Mouse (Mus musculus) macrophage (primary cell): ENCODE measurements around the gene Mcm6. TPM values are rescaled to one million over a fixed set of nuclear protein-coding genes. Genes with fewer than 3 reads are reported as not detected.

ENCODE experiments used
- H3K27ac ChIP-seq: fragments of 350-480 bp; formaldehyde crosslinking; 2 replicates; pipeline ENCODE4 v1.9.0; 2021
- H3K36me3 ChIP-seq: fragments of 350-480 bp; formaldehyde crosslinking; 2 replicates; pipeline ENCODE4 v1.9.0; 2021; ENCODE audit errors: inconsistent target
- H3K4me3 ChIP-seq: fragments of 350-480 bp; formaldehyde crosslinking; 2 replicates; pipeline ENCODE4 v1.9.0; 2021; ENCODE audit errors: inconsistent target
- H3K79me2 ChIP-seq: fragments of 350-480 bp; formaldehyde crosslinking; 2 replicates; pipeline ENCODE4 v1.9.0; 2021; ENCODE audit errors: inconsistent target
- WGBS: methylation state at CpG from one replicate; pipeline ENCODE4 v1.1.7; 2026; ENCODE audit warnings: inconsistent platforms; ENCODE audit not compliant: missing documents; 5-methylcytosine and 5-hydroxymethylcytosine counted together
- polyA plus RNA-seq: library from polyadenylated mRNA; stranded (reverse); fragments of 250-400 nt; gene quantifications from 3 replicates; pipeline ENCODE4 v1.2.4, GENCODE M21; 2018; ENCODE audit warnings: inconsistent platforms
- total RNA-seq, 78 experiments: library from RNA; depleted of rRNA; stranded (reverse); fragments of 250-400 nt; gene quantifications; 1 replicate in 9 of 78; 2 replicates in 24 of 78; 3 replicates in 43 of 78; 4 replicates in 2 of 78; pipeline ENCODE4 v1.2.4; 2018; ENCODE audit warnings: inconsistent platforms in 56 of 78

Mcm6 gene
- 10 to 100 TPM in 17 of 26 experiments, 1 to 10 TPM in 9; 3.0 to 37.9 (median 18.3) TPM for total RNA-seq (2018; cell fraction: chromatin; rRNA removed)
- total RNA-seq (2018; cell fraction: cytosol; rRNA removed) = 10 to 100 TPM; 24.7 to 56.7 (median 34.3) TPM
- 100 to 1,000 TPM in 1 of 26 experiments, 10 to 100 TPM in 22, 1 to 10 TPM in 3; 9.7 to 130 (median 21.4) TPM for total RNA-seq (2018; cell fraction: nucleus; rRNA removed)
- polyA plus RNA-seq = 23.2 to 176 TPM (median 54.1 TPM) in 3 replicates

GRCm38 (mm10) chr1:128359554-128360376 is at the start of gene Mcm6:
Gene Mcm6 (minus strand): TSS chr1:128359664.
- peak within 1 kb of the TSS; percentile 60 for H3K4me3 ChIP-seq
- peaks cover 17% of the 10 kb centered on the region for H3K36me3 ChIP-seq
- H3K79me2 ChIP-seq = peaks cover 43% of the 10 kb centered on the region
- H3K27ac ChIP-seq = peak within 1 kb of the TSS; percentile 60
- WGBS = 2% methylated on average over 38 of the region's 38 CpGs

DNA sequence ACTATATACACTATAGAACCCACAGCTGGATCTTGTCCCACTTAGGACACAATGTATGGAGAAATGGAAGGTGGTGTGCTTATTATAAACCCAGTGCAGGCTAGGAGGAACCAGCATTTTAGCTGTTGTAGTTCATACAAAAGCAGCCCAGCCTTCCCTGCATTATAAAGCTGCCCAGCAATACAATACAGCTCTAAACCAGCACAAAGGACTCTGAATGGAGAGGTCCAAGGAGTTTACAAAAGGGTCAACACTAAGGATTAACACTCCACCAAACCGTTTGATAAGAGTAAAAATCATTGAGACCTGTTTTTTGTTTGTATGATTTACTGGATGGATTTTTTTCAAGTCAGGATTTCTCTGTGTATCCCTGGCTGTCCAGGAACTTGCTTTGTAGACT is 47.4 kb upstream of the Mcm6 start:
- Histone ChIP-seq H3K27ac (no peak overlapping the region), H3K36me3 (0 out of 2 replicates have a peak, but pooled peaks cover 10% of the 10 kb centered on the region), H3K4me3 (no peak overlapping the region), H3K79me2 (peaks cover 50% of the 10 kb centered on the region)
- 75% methylated on average over 1 of the region's 1 CpGs for WGBS

- H3K27ac ChIP-seq = peak overlapping the region; percentile 48
- H3K79me2 ChIP-seq = peaks cover 39% of the 10 kb centered on the region
- H3K4me3 ChIP-seq = no peak overlapping the region
- 0 out of 2 replicates have a peak, but pooled peaks cover 5% of the 10 kb centered on the region for H3K36me3 ChIP-seq
- 90% methylated on average over 1 of the region's 1 CpGs for WGBS
Measured at GRCm38 (mm10) chr1:128405675-128406074, 46.2 kb upstream of the Mcm6 start.

DNA sequence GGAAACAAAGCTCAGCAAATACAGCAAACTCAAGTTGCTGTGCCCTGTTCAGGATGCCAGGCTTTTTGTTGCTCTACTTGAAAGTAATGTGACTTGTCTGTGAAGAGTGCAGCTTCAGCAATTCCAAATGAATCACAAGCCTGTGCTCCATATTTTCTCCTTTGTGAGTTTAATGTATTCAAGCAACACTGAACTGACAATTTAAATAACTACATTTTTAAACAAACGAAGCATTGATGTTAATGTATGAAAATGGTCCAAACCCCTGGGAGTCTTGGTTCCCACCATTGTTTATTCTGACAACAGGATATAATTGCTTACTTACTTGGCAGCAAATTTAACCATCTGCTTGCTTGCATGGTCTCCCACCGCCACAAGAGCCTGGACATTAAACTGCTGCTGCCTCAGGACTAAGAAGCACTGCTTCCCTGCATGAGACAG is 45.6 kb upstream of the Mcm6 start:
- H3K79me2 ChIP-seq = peaks cover 32% of the 10 kb centered on the region
- H3K36me3 ChIP-seq = 0 out of 2 replicates have a peak, but pooled peaks cover 5% of the 10 kb centered on the region
- no peak overlapping the region for H3K4me3 ChIP-seq
- WGBS = 96% methylated on average over 2 of the region's 2 CpGs
- H3K27ac ChIP-seq = peak overlapping the region; percentile 48

DNA sequence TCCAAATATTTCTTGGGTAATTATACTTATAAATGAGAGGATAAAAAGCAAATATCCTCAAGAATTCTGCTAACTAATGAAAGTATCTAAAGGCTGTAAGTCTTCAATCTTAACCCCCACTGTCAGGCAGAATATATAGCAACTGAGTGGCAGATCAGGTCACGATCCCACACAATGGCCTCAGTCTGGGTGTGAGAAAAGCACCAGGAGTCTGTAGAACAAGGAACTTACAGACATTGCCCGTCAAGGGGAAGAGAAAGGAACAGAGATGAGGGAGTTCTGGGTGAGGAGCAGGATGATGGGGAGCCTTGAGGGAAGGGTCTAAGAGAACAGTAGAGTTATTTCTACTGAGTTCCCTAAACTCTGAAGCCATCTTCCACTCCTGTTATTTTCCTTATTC is 41.5 kb upstream of the Mcm6 start:
- Histone ChIP-seq H3K36me3 (0 out of 2 replicates have a peak, but pooled peaks cover 5% of the 10 kb centered on the region), H3K79me2 (no peaks in the 10 kb centered on the region), H3K4me3 (no peak overlapping the region), H3K27ac (no peak overlapping the region)
- 85% methylated on average over 2 of the region's 2 CpGs for WGBS

DNA sequence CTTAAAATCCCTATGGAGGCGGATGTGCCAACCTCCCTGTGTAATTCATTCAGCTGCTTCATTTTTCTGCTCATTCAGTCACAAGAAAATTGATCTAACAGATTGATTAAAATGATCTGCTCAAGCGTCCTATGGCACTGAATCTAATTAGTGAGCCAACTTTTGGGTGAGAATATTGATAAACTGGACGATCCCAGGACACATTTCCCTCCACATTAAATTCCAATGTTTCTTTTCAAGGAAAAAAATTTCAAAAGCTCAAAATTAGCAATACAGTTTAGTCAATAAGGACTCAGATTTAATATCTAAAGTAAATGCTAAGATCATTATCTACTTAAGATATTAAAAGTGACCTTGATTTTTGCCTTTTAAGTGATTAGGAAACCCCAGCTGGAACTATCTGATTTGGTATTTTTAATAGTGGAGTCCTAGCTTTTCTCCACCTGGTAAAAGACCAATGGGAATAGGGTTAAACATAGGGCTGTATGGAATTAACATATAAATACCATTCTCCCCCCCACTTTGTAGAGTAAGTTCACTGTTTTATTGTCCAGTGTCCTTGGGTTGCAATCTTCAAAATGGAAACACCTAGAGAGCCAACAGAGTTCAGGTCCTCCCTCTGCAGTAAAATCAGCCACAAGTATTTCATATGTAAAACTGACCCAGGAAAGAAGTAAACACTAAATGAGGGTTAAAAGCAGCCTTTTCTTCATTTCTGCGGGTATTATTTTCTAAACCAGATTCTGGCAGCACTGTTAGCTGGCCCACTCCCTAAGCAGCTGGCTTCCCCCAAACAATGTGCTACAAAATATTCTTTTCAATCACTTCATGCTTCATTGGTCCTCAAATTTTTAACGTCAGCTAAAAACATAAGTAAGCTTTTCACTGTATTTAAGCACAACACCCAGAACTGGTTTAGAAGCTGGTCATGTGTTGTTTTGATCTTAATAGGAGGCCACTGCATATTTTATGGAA is 40.8 kb upstream of the Mcm6 start:
- 97% methylated on average over 5 of the region's 5 CpGs for WGBS
- Histone ChIP-seq H3K4me3 (no peak overlapping the region), H3K79me2 (no peaks in the 10 kb centered on the region), H3K36me3 (0 out of 2 replicates have a peak, but pooled peaks cover 5% of the 10 kb centered on the region), H3K27ac (0 out of 2 replicates have a peak overlapping the region, but pooled peaks have one; percentile 42)

DNA sequence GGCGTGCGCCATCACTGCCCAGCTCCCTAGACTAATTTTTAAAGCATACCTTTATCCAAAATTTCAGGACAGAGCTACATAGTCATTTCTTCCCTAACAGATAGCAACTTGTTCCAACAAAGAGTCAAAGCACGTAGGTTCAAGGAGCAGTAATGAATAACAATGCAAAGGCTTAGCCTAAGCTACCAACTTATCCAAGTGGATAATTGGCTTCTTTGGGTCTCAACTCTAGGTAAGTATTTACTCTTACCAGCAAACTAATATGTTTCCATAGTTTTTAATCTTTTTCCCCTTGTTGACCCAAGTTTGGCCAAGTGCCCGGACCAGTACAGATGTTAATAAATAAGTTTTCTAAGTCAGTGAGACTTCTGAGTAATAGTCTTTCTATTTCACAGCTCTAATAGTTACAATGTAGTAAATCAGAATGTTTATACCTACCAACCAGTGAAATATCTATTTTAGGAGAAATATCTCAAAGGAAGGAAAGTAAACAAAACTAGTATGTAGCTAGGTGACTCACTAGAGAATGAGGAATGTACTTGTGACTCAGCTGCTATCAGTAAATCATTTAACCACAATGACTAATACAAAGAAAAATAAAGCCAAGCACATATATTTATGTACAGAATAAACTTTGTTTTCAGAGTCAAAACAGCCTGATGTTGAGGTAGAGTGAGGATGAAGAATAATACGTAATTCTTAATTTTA is 39.4 kb upstream of the Mcm6 start:
- WGBS = 97% methylated on average over 5 of the region's 5 CpGs
- H3K36me3 ChIP-seq = 0 out of 2 replicates have a peak, but pooled peaks cover 2% of the 10 kb centered on the region
- peak overlapping the region; percentile 42 for H3K27ac ChIP-seq
- H3K79me2 ChIP-seq = no peaks in the 10 kb centered on the region
- no peak overlapping the region for H3K4me3 ChIP-seq

- Histone ChIP-seq H3K79me2 (no peaks in the 10 kb centered on the region), H3K27ac (no peak overlapping the region), H3K36me3 (peaks cover 7% of the 10 kb centered on the region; the same call in 1 of the 2 replicates), H3K4me3 (no peak overlapping the region)
- 91% methylated on average over 3 of the region's 3 CpGs for WGBS
Measured at GRCm38 (mm10) chr1:128394657-128395056, 35.2 kb upstream of the Mcm6 start.

DNA sequence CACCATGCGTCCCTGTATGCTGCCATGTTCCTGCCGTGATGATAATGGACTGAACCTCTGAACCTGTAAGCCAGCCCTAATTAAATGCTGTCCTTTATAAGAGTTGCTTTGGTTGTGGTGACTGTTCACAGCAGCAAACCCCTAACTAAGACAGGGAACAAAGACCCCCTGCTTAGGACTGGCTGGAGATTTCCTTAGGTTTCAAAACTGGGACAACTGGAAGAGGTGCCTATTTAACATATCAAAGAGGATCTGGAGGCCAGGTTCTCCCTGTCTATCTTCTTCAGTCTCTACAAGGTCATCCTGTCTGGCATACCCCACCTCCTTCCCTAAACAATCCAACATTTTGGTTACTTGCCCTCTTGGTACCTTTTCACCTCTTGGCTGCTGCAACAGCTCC is 32.9 kb upstream of the Mcm6 start:
- Histone ChIP-seq H3K4me3 (no peak overlapping the region), H3K36me3 (peaks cover 21% of the 10 kb centered on the region), H3K79me2 (no peaks in the 10 kb centered on the region), H3K27ac (no peak overlapping the region)
- WGBS = 81% methylated on average over 2 of the region's 2 CpGs

DNA sequence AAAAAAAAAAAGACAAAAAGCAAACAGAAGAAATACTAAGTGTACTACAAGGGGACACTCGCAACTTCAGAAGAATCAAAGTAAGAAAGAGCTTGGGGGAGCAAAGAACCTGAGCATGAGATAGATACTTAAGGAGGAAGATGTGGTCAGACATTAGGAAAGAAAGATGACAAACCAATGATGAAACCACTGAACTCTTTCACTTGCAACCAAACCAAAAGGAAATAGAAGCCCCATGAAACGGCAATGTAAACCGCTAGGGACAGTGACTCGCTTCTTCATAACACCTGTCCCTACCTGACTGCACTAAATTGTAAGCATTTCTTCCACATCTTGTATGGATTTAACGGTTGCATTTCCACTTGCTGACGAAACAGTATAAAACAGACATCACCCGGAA is 27.0 kb upstream of the Mcm6 start:
- WGBS = 23% methylated on average over 7 of the region's 7 CpGs
- H3K79me2 ChIP-seq = no peaks in the 10 kb centered on the region
- H3K36me3 ChIP-seq = peaks cover 31% of the 10 kb centered on the region
- H3K27ac ChIP-seq = no peak overlapping the region
- H3K4me3 ChIP-seq = no peak overlapping the region

- H3K4me3 ChIP-seq = no peak overlapping the region
- H3K36me3 ChIP-seq = peaks cover 20% of the 10 kb centered on the region; the same call in 1 of the 2 replicates
- 98% methylated on average over 4 of the region's 4 CpGs for WGBS
- no peaks in the 10 kb centered on the region for H3K79me2 ChIP-seq
- no peak overlapping the region for H3K27ac ChIP-seq
Measured at GRCm38 (mm10) chr1:128376841-128377240, 17.4 kb upstream of the Mcm6 start.

GRCm38 (mm10) chr1:128372143-128372860 is 12.8 kb upstream of the Mcm6 start:
- H3K36me3 ChIP-seq = peaks cover 19% of the 10 kb centered on the region
- H3K27ac ChIP-seq = no peak overlapping the region
- WGBS = 73% methylated on average over 7 of the region's 7 CpGs
- H3K4me3 ChIP-seq = no peak overlapping the region
- H3K79me2 ChIP-seq = no peaks in the 10 kb centered on the region

GRCm38 (mm10) chr1:128368732-128369441 is 9.4 kb upstream of the Mcm6 start:
- WGBS = 65% methylated on average over 5 of the region's 5 CpGs
- peaks cover 26% of the 10 kb centered on the region for H3K36me3 ChIP-seq

More at GRCm38 (mm10) chr1:128368732-128369441, 9.4 kb upstream of the Mcm6 start:
- Histone ChIP-seq H3K4me3 (no peak overlapping the region), H3K27ac (no peak overlapping the region), H3K79me2 (no peaks in the 10 kb centered on the region)
